Mouse (Mus musculus): ENCODE results near the gene Srebf2. TPM values are rescaled to one million over a fixed set of nuclear protein-coding genes. Genes with fewer than 3 reads are reported as not detected.

The Srebf2 gene
- polyA plus RNA-seq, 1 experiment from 2014 or later: 53.2 TPM

GRCm38 (mm10) chr15:82184656-82185055 is 37.7 kb downstream of the Srebf2 start:
- Histone ChIP-seq H3K4me2 (ENCODE audit: low read depth, low read length) (peak overlapping the region; percentile 70), H3K4me1 (ENCODE audit: control insufficient read depth, low read depth, low read length) (peaks cover 64% of the 10 kb centered on the region), H3K9ac (ENCODE audit: low read depth, low read length) (peak overlapping the region; percentile 61), H3K36me3 (ENCODE audit: control insufficient read depth, insufficient read depth) (peaks cover 50% of the 10 kb centered on the region), H3K27ac (ENCODE audit: low read length) (peak overlapping the region; percentile 89), H3K9me3 (replicated peaks; ENCODE audit: control insufficient read depth, low read length) (peaks cover 4% of the 10 kb centered on the region), H3K27me3 (ENCODE audit: control insufficient read depth, insufficient read depth, low read depth, low read length) (no peaks in the 10 kb centered on the region), H3K4me3 (ENCODE audit: low read depth, low read length) (peak overlapping the region; percentile 39)
- ATAC-seq (ENCODE audit: low read depth): peak; percentile 6; the same call in 1 of the 2 replicates
- WGBS (ENCODE audit: insufficient replicate concordance): 61% methylated on average over 10 of the region's 10 CpGs

- no peak for ATAC-seq (ENCODE audit: low read depth)
- Histone ChIP-seq H3K4me1 (ENCODE audit: control insufficient read depth, low read depth, low read length) (peaks cover 64% of the 10 kb centered on the region), H3K4me3 (ENCODE audit: low read depth, low read length) (no peak overlapping the region), H3K36me3 (ENCODE audit: control insufficient read depth, insufficient read depth) (peaks cover 44% of the 10 kb centered on the region), H3K27me3 (ENCODE audit: control insufficient read depth, insufficient read depth, low read depth, low read length) (no peaks in the 10 kb centered on the region), H3K9me3 (replicated peaks; ENCODE audit: control insufficient read depth, low read length) (peaks cover 4% of the 10 kb centered on the region), H3K9ac (ENCODE audit: low read depth, low read length) (peak overlapping the region; percentile 52; the same call in 1 of the 2 replicates), H3K27ac (ENCODE audit: low read length) (peak overlapping the region; percentile 89), H3K4me2 (ENCODE audit: low read depth, low read length) (peak overlapping the region; percentile 70)
- WGBS (ENCODE audit: insufficient replicate concordance): 61% methylated on average over 14 of the region's 14 CpGs
These were observed 38.2 kb downstream of the Srebf2 start for GRCm38 (mm10) chr15:82185062-82185783.

- ATAC-seq (ENCODE audit: low read depth): peak; percentile 69
- 26% methylated on average over 14 of the region's 14 CpGs for WGBS (ENCODE audit: insufficient replicate concordance)
- Histone ChIP-seq H3K9ac (ENCODE audit: low read depth, low read length) (peak overlapping the region; percentile 52), H3K27me3 (ENCODE audit: control insufficient read depth, insufficient read depth, low read depth, low read length) (no peaks in the 10 kb centered on the region), H3K4me1 (ENCODE audit: control insufficient read depth, low read depth, low read length) (peaks cover 62% of the 10 kb centered on the region), H3K27ac (ENCODE audit: low read length) (peak overlapping the region; percentile 89), H3K4me3 (ENCODE audit: low read depth, low read length) (peak overlapping the region; percentile 7; the same call in 1 of the 2 replicates), H3K36me3 (ENCODE audit: control insufficient read depth, insufficient read depth) (peaks cover 39% of the 10 kb centered on the region), H3K4me2 (ENCODE audit: low read depth, low read length) (peak overlapping the region; percentile 70), H3K9me3 (replicated peaks; ENCODE audit: control insufficient read depth, low read length) (peaks cover 4% of the 10 kb centered on the region)
These were observed 39.1 kb downstream of the Srebf2 start for GRCm38 (mm10) chr15:82186131-82186530.

GRCm38 (mm10) chr15:82186931-82187330 is 40.0 kb downstream of the Srebf2 start:
- Histone ChIP-seq H3K4me2 (ENCODE audit: low read depth, low read length) (peak overlapping the region; percentile 70), H3K9me3 (replicated peaks; ENCODE audit: control insufficient read depth, low read length) (peaks cover 4% of the 10 kb centered on the region), H3K36me3 (ENCODE audit: control insufficient read depth, insufficient read depth) (peaks cover 31% of the 10 kb centered on the region), H3K27ac (ENCODE audit: low read length) (peak overlapping the region; percentile 89), H3K4me3 (ENCODE audit: low read depth, low read length) (no peak overlapping the region), H3K9ac (ENCODE audit: low read depth, low read length) (no peak overlapping the region; the same call in 1 of the 2 replicates), H3K27me3 (ENCODE audit: control insufficient read depth, insufficient read depth, low read depth, low read length) (no peaks in the 10 kb centered on the region), H3K4me1 (ENCODE audit: control insufficient read depth, low read depth, low read length) (peaks cover 55% of the 10 kb centered on the region)
- WGBS (ENCODE audit: insufficient replicate concordance): 30% methylated on average over 5 of the region's 5 CpGs
- no peak for ATAC-seq (ENCODE audit: low read depth)

GRCm38 (mm10) chr15:82187401-82187800 is 40.4 kb downstream of the Srebf2 start:
- Histone ChIP-seq H3K9me3 (replicated peaks; ENCODE audit: control insufficient read depth, low read length) (peaks cover 2% of the 10 kb centered on the region), H3K36me3 (ENCODE audit: control insufficient read depth, insufficient read depth) (peaks cover 27% of the 10 kb centered on the region), H3K9ac (ENCODE audit: low read depth, low read length) (no peak overlapping the region), H3K27me3 (ENCODE audit: control insufficient read depth, insufficient read depth, low read depth, low read length) (no peaks in the 10 kb centered on the region), H3K4me3 (ENCODE audit: low read depth, low read length) (no peak overlapping the region), H3K27ac (ENCODE audit: low read length) (peak overlapping the region; percentile 89), H3K4me2 (ENCODE audit: low read depth, low read length) (no peak overlapping the region), H3K4me1 (ENCODE audit: control insufficient read depth, low read depth, low read length) (peaks cover 54% of the 10 kb centered on the region)
- 84% methylated on average over 4 of the region's 4 CpGs for WGBS (ENCODE audit: insufficient replicate concordance)
- no peak for ATAC-seq (ENCODE audit: low read depth)

GRCm38 (mm10) chr15:82187924-82188323 is 40.9 kb downstream of the Srebf2 start:
- Histone ChIP-seq H3K9ac (ENCODE audit: low read depth, low read length) (no peak overlapping the region), H3K9me3 (replicated peaks; ENCODE audit: control insufficient read depth, low read length) (no peaks in the 10 kb centered on the region), H3K36me3 (ENCODE audit: control insufficient read depth, insufficient read depth) (peaks cover 27% of the 10 kb centered on the region), H3K27me3 (ENCODE audit: control insufficient read depth, insufficient read depth, low read depth, low read length) (no peaks in the 10 kb centered on the region), H3K4me3 (ENCODE audit: low read depth, low read length) (no peak overlapping the region), H3K4me2 (ENCODE audit: low read depth, low read length) (no peak overlapping the region), H3K27ac (ENCODE audit: low read length) (0 out of 2 replicates have a peak overlapping the region, but pooled peaks have one; percentile 11), H3K4me1 (ENCODE audit: control insufficient read depth, low read depth, low read length) (peaks cover 53% of the 10 kb centered on the region)
- WGBS (ENCODE audit: insufficient replicate concordance): 85% methylated on average over 1 of the region's 1 CpGs
- no peak for ATAC-seq (ENCODE audit: low read depth)

- no peak overlapping the region for H3K9ac ChIP-seq (ENCODE audit: low read depth, low read length)
- H3K9me3 ChIP-seq (replicated peaks; ENCODE audit: control insufficient read depth, low read length): no peaks in the 10 kb centered on the region
- H3K4me3 ChIP-seq (ENCODE audit: low read depth, low read length): no peak overlapping the region
- no peak for ATAC-seq (ENCODE audit: low read depth)
- 0 out of 2 replicates have a peak overlapping the region, but pooled peaks have one; percentile 11 for H3K27ac ChIP-seq (ENCODE audit: low read length)
- H3K27me3 ChIP-seq (ENCODE audit: control insufficient read depth, insufficient read depth, low read depth, low read length): no peaks in the 10 kb centered on the region
- 90% methylated on average over 10 of the region's 10 CpGs for WGBS (ENCODE audit: insufficient replicate concordance)
- H3K36me3 ChIP-seq (ENCODE audit: control insufficient read depth, insufficient read depth): peaks cover 27% of the 10 kb centered on the region
- H3K4me1 ChIP-seq (ENCODE audit: control insufficient read depth, low read depth, low read length): peaks cover 46% of the 10 kb centered on the region
- no peak overlapping the region for H3K4me2 ChIP-seq (ENCODE audit: low read depth, low read length)
These were observed 41.7 kb downstream of the Srebf2 start for GRCm38 (mm10) chr15:82188481-82189240.

GRCm38 (mm10) chr15:82192617-82193016 is 45.6 kb downstream of the Srebf2 start:
- 73% methylated on average over 8 of the region's 8 CpGs for WGBS (ENCODE audit: insufficient replicate concordance)
- Histone ChIP-seq H3K27me3 (ENCODE audit: control insufficient read depth, insufficient read depth, low read depth, low read length) (no peaks in the 10 kb centered on the region), H3K4me3 (ENCODE audit: low read depth, low read length) (no peak overlapping the region), H3K27ac (ENCODE audit: low read length) (no peak overlapping the region), H3K9me3 (replicated peaks; ENCODE audit: control insufficient read depth, low read length) (no peaks in the 10 kb centered on the region), H3K4me2 (ENCODE audit: low read depth, low read length) (no peak overlapping the region), H3K9ac (ENCODE audit: low read depth, low read length) (no peak overlapping the region), H3K4me1 (ENCODE audit: control insufficient read depth, low read depth, low read length) (peaks cover 8% of the 10 kb centered on the region), H3K36me3 (ENCODE audit: control insufficient read depth, insufficient read depth) (peaks cover 50% of the 10 kb centered on the region)
- ATAC-seq (ENCODE audit: low read depth): no peak

GRCm38 (mm10) chr15:82196300-82196699 is 49.3 kb downstream of the Srebf2 start:
- Histone ChIP-seq H3K9ac (ENCODE audit: low read depth, low read length) (no peak overlapping the region), H3K4me3 (ENCODE audit: low read depth, low read length) (no peak overlapping the region), H3K9me3 (replicated peaks; ENCODE audit: control insufficient read depth, low read length) (no peaks in the 10 kb centered on the region), H3K4me2 (ENCODE audit: low read depth, low read length) (no peak overlapping the region), H3K4me1 (ENCODE audit: control insufficient read depth, low read depth, low read length) (no peaks in the 10 kb centered on the region), H3K36me3 (ENCODE audit: control insufficient read depth, insufficient read depth) (peaks cover 61% of the 10 kb centered on the region), H3K27me3 (ENCODE audit: control insufficient read depth, insufficient read depth, low read depth, low read length) (no peaks in the 10 kb centered on the region), H3K27ac (ENCODE audit: low read length) (no peak overlapping the region)
- no peak for ATAC-seq (ENCODE audit: low read depth)
- 73% methylated on average over 12 of the region's 12 CpGs for WGBS (ENCODE audit: insufficient replicate concordance)

Measured in liver, embryonic 16.5 days (tissue).